Mouse (Mus musculus): Measurements from ENCODE around the gene Mroh2a. TPM values are rescaled to one million over a fixed set of nuclear protein-coding genes. Genes with fewer than 3 reads are reported as not detected.

The Mroh2a gene
- 0.08 TPM in 2 replicates for polyA plus RNA-seq (2012; rRNA removed)

- H3K27ac ChIP-seq (ENCODE audit: insufficient read depth, low read depth, low read length), result no peak within 1 kb of the TSS
- H3K4me3 ChIP-seq (ENCODE audit: insufficient read depth, low read depth, low read length), result no peak within 1 kb of the TSS
- DNase-seq, result no peak
- H3K27me3 ChIP-seq (replicated peaks; ENCODE audit: control insufficient read depth, insufficient read depth, low read length), result no peaks in the 10 kb centered on the region
- TF ChIP-seq POLR2A (IDR thresholded peaks at IDR 0.05; ENCODE audit: low read depth, low read length) (no peak), CTCF (conservative IDR thresholded peaks at IDR 0.05; ENCODE audit: insufficient read depth, insufficient read length, low read depth, low read length) (no peak)
- H3K36me3 ChIP-seq (ENCODE audit: control insufficient read depth, insufficient read depth, low read length), result no peaks in the 10 kb centered on the region
- no peaks in the 10 kb centered on the region for H3K4me1 ChIP-seq (ENCODE audit: control insufficient read depth, insufficient read depth, low read length)
- 49% methylated on average over 5 of the region's 5 CpGs for WGBS
Measured at GRCm38 (mm10) chr1:88226670-88227379, at the start of gene Mroh2a. TSS of gene Mroh2a (plus strand) at chr1:88226986.

- DNase-seq, result peak; percentile 62
- Histone ChIP-seq H3K27me3 (replicated peaks; ENCODE audit: control insufficient read depth, insufficient read depth, low read length) (no peaks in the 10 kb centered on the region), H3K4me3 (ENCODE audit: insufficient read depth, low read depth, low read length) (no peak overlapping the region), H3K4me1 (ENCODE audit: control insufficient read depth, insufficient read depth, low read length) (no peaks in the 10 kb centered on the region), H3K36me3 (ENCODE audit: control insufficient read depth, insufficient read depth, low read length) (no peaks in the 10 kb centered on the region), H3K27ac (ENCODE audit: insufficient read depth, low read depth, low read length) (no peak overlapping the region)
- 92% methylated on average over 1 of the region's 1 CpGs for WGBS
- TF ChIP-seq POLR2A (IDR thresholded peaks at IDR 0.05; ENCODE audit: low read depth, low read length), result no peak
- TF ChIP-seq CTCF (conservative IDR thresholded peaks at IDR 0.05; ENCODE audit: insufficient read depth, insufficient read length, low read depth, low read length), result no peak
Measured at GRCm38 (mm10) chr1:88179657-88180056, 47.1 kb upstream of the Mroh2a start.

- Histone ChIP-seq H3K4me1 (ENCODE audit: control insufficient read depth, insufficient read depth, low read length) (peaks cover 5% of the 10 kb centered on the region; the same call in 1 of the 2 replicates), H3K4me3 (ENCODE audit: insufficient read depth, low read depth, low read length) (no peak overlapping the region), H3K36me3 (ENCODE audit: control insufficient read depth, insufficient read depth, low read length) (no peaks in the 10 kb centered on the region), H3K27ac (ENCODE audit: insufficient read depth, low read depth, low read length) (no peak overlapping the region), H3K27me3 (replicated peaks; ENCODE audit: control insufficient read depth, insufficient read depth, low read length) (no peaks in the 10 kb centered on the region)
- TF ChIP-seq POLR2A (IDR thresholded peaks at IDR 0.05; ENCODE audit: low read depth, low read length) (no peak), CTCF (conservative IDR thresholded peaks at IDR 0.05; ENCODE audit: insufficient read depth, insufficient read length, low read depth, low read length) (no peak)
- DNase-seq, result no peak
- WGBS, result 87% methylated on average over 5 of the region's 5 CpGs
Measured at GRCm38 (mm10) chr1:88186325-88186935, 40.4 kb upstream of the Mroh2a start.

- no peak for TF ChIP-seq CTCF (conservative IDR thresholded peaks at IDR 0.05; ENCODE audit: insufficient read depth, insufficient read length, low read depth, low read length)
- TF ChIP-seq POLR2A (IDR thresholded peaks at IDR 0.05; ENCODE audit: low read depth, low read length), result no peak
- H3K27ac ChIP-seq (ENCODE audit: insufficient read depth, low read depth, low read length), result no peak overlapping the region
- H3K36me3 ChIP-seq (ENCODE audit: control insufficient read depth, insufficient read depth, low read length), result no peaks in the 10 kb centered on the region
- H3K27me3 ChIP-seq (replicated peaks; ENCODE audit: control insufficient read depth, insufficient read depth, low read length), result no peaks in the 10 kb centered on the region
- H3K4me3 ChIP-seq (ENCODE audit: insufficient read depth, low read depth, low read length), result no peak overlapping the region
- WGBS, result 84% methylated on average over 3 of the region's 3 CpGs
- DNase-seq, result no peak
- H3K4me1 ChIP-seq (ENCODE audit: control insufficient read depth, insufficient read depth, low read length), result peaks cover 22% of the 10 kb centered on the region
Measured at GRCm38 (mm10) chr1:88192136-88192535, 34.6 kb upstream of the Mroh2a start.

GRCm38 (mm10) chr1:88195687-88196086 is 31.1 kb upstream of the Mroh2a start:
- Histone ChIP-seq H3K4me1 (ENCODE audit: control insufficient read depth, insufficient read depth, low read length) (peaks cover 30% of the 10 kb centered on the region), H3K4me3 (ENCODE audit: insufficient read depth, low read depth, low read length) (no peak overlapping the region), H3K27ac (ENCODE audit: insufficient read depth, low read depth, low read length) (no peak overlapping the region), H3K36me3 (ENCODE audit: control insufficient read depth, insufficient read depth, low read length) (no peaks in the 10 kb centered on the region), H3K27me3 (replicated peaks; ENCODE audit: control insufficient read depth, insufficient read depth, low read length) (no peaks in the 10 kb centered on the region)
- peak; percentile 94 for DNase-seq
- TF ChIP-seq CTCF (conservative IDR thresholded peaks at IDR 0.05; ENCODE audit: insufficient read depth, insufficient read length, low read depth, low read length) (no peak), POLR2A (IDR thresholded peaks at IDR 0.05; ENCODE audit: low read depth, low read length) (no peak)
- WGBS, result 44% methylated on average over 1 of the region's 1 CpGs

GRCm38 (mm10) chr1:88197443-88197842 is 29.3 kb upstream of the Mroh2a start:
- Histone ChIP-seq H3K4me1 (ENCODE audit: control insufficient read depth, insufficient read depth, low read length) (peaks cover 23% of the 10 kb centered on the region), H3K27me3 (replicated peaks; ENCODE audit: control insufficient read depth, insufficient read depth, low read length) (no peaks in the 10 kb centered on the region), H3K4me3 (ENCODE audit: insufficient read depth, low read depth, low read length) (no peak overlapping the region), H3K36me3 (ENCODE audit: control insufficient read depth, insufficient read depth, low read length) (no peaks in the 10 kb centered on the region), H3K27ac (ENCODE audit: insufficient read depth, low read depth, low read length) (peak overlapping the region; percentile 58; the same call in 1 of the 2 replicates)
- TF ChIP-seq POLR2A (IDR thresholded peaks at IDR 0.05; ENCODE audit: low read depth, low read length), result no peak
- TF ChIP-seq CTCF (conservative IDR thresholded peaks at IDR 0.05; ENCODE audit: insufficient read depth, insufficient read length, low read depth, low read length), result no peak
- WGBS, result 25% methylated on average over 3 of the region's 3 CpGs
- DNase-seq, result peak; percentile 62

- no peak overlapping the region for H3K4me3 ChIP-seq (ENCODE audit: insufficient read depth, low read depth, low read length)
- no peak overlapping the region for H3K27ac ChIP-seq (ENCODE audit: insufficient read depth, low read depth, low read length)
- no peaks in the 10 kb centered on the region for H3K36me3 ChIP-seq (ENCODE audit: control insufficient read depth, insufficient read depth, low read length)
- 54% methylated on average over 2 of the region's 2 CpGs for WGBS
- H3K4me1 ChIP-seq (ENCODE audit: control insufficient read depth, insufficient read depth, low read length), result peaks cover 23% of the 10 kb centered on the region
- no peak for TF ChIP-seq POLR2A (IDR thresholded peaks at IDR 0.05; ENCODE audit: low read depth, low read length)
- TF ChIP-seq CTCF (conservative IDR thresholded peaks at IDR 0.05; ENCODE audit: insufficient read depth, insufficient read length, low read depth, low read length), result no peak
- no peaks in the 10 kb centered on the region for H3K27me3 ChIP-seq (replicated peaks; ENCODE audit: control insufficient read depth, insufficient read depth, low read length)
- DNase-seq, result no peak
Measured at GRCm38 (mm10) chr1:88199996-88200395, 26.8 kb upstream of the Mroh2a start.

Measured in kidney, adult 2 months (tissue).